Mouse (Mus musculus) thymus, adult 2 months (tissue): ENCODE results near the gene Tmc3.

ENCODE experiments used
- CTCF ChIP-seq: fragments of 200-500 bp; IDR thresholded peaks from 2 replicates; pipeline ENCODE4 v1.5.1; 2012; ENCODE audit warnings: mild to moderate bottlenecking, control low read depth, low read length, moderate library complexity, borderline replicate concordance; ENCODE audit not compliant: control insufficient read depth, poor library complexity, insufficient read depth; ENCODE audit errors: extremely low read depth
- POLR2A ChIP-seq: fragments of 200-500 bp; IDR thresholded peaks from 2 replicates; pipeline ENCODE4 v1.6.1; 2012; ENCODE audit warnings: mild to moderate bottlenecking, low read length, control low read depth, moderate library complexity; ENCODE audit not compliant: control insufficient read depth, poor library complexity, insufficient read depth; ENCODE audit errors: extremely low read depth

DNA sequence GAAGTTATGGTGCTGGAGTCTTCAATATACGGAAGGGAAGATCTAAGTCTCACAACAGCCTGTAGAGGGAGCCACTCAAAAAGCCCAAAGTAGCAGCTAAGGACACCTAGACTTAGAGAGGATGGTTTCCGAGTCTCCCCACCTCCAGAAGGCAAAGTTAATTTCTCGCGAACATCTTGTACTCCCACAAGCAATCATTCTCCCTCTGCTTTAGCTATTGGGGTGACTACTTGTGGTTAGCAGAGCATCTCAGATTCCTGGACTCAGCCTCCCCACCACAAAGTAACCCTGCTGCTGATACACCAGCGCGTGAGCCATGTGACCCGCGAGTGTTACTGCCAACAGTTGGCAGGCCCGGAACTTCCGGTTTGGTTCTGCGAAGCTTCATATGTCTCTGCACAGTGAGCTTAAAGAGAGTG lies 75.6 kb downstream of the Tmc3 start:
- TF ChIP-seq CTCF (no peak), POLR2A (no peak)
